Mouse (Mus musculus) intestine, embryonic 16.5 days (tissue): Measurements from ENCODE around the gene Fam167b. TPM values are rescaled to one million over a fixed set of nuclear protein-coding genes. Genes with fewer than 3 reads are reported as not detected.
A peak's percentile ranks its signal among the peaks of the same experiment; 100 is the strongest.

Experiments
- ATAC-seq: fragments of 200-750 bp; cut with Nextera tagmentation; 2 replicates; pipeline ENCODE4 v1.8.0; 2017; ENCODE audit warnings: moderate TSS enrichment, moderate library complexity
- H3K27ac ChIP-seq: fragments of 300-500 bp; sonication (generic); 2 replicates; pipeline ENCODE4 v1.5.1; 2014; ENCODE audit warnings: mild to moderate bottlenecking, low read length
- H3K27me3 ChIP-seq: fragments of 300-500 bp; sonication (generic); replicated peaks from 2 replicates; pipeline ENCODE4 v1.6.1; 2014; ENCODE audit warnings: low read length, control low read depth, mixed read lengths; ENCODE audit not compliant: control insufficient read depth, insufficient read depth
- H3K36me3 ChIP-seq: fragments of 300-500 bp; sonication (generic); 2 replicates; pipeline ENCODE4 v1.6.1; 2014; ENCODE audit warnings: low read length, control low read depth; ENCODE audit not compliant: control insufficient read depth, insufficient read depth
- H3K4me1 ChIP-seq: fragments of 300-500 bp; sonication (generic); 2 replicates; pipeline ENCODE4 v1.6.1; 2014; ENCODE audit warnings: low read length, control low read depth, mixed read lengths; ENCODE audit not compliant: control insufficient read depth, insufficient read depth
- H3K4me2 ChIP-seq: fragments of 300-500 bp; sonication (generic); 2 replicates; pipeline ENCODE4 v1.6.1; 2014; ENCODE audit warnings: low read depth, low read length, control low read depth
- H3K4me3 ChIP-seq: fragments of 300-500 bp; sonication (generic); 2 replicates; pipeline ENCODE4 v1.5.1; 2014; ENCODE audit warnings: mild to moderate bottlenecking, low read length
- H3K9ac ChIP-seq: fragments of 300-500 bp; sonication (generic); 2 replicates; pipeline ENCODE4 v1.6.1; 2014; ENCODE audit warnings: low read depth, low read length
- H3K9me3 ChIP-seq: fragments of 300-500 bp; sonication (generic); 2 replicates; pipeline ENCODE4 v1.6.1; 2016; ENCODE audit warnings: low read length, control low read depth; ENCODE audit not compliant: control insufficient read depth
- WGBS: fragments of 180-500 bp; shearing (Covaris S2); extraction: QIAGEN DNeasy Blood & Tissue Kit; methylation state at CpG from one replicate; pipeline ENCODE4 v1.1.7; 2014; 5-methylcytosine and 5-hydroxymethylcytosine counted together
- polyA plus RNA-seq: library from polyadenylated mRNA; unstranded; fragments of >200 nt; fragmentation: Nextera tagmentation; extraction: Ambion mirVana; gene quantifications from 2 replicates; pipeline ENCODE4 v1.2.1, GENCODE M21; 2015

Fam167b gene
- polyA plus RNA-seq, 1 experiment from 2014 or later: 2.3 TPM

- ATAC-seq: no peak
- H3K4me1 ChIP-seq: peaks cover 32% of the 10 kb centered on the region
- H3K9me3 ChIP-seq: no peaks in the 10 kb centered on the region
- 0 out of 2 replicates have a peak overlapping the region, but pooled peaks have one; percentile 31 for H3K27ac ChIP-seq
- 82% methylated on average over 8 of the region's 8 CpGs for whole genome bisulfite sequencing
- H3K27me3 ChIP-seq: no peaks in the 10 kb centered on the region
- 0 out of 2 replicates have a peak overlapping the region, but pooled peaks have one; percentile 32 for H3K9ac ChIP-seq
- peaks cover 2% of the 10 kb centered on the region; the same call in 1 of the 2 replicates for H3K36me3 ChIP-seq
- H3K4me3 ChIP-seq: no peak overlapping the region
- no peak overlapping the region for H3K4me2 ChIP-seq
Measured at GRCm38 (mm10) chr4:129621283-129621841, 43.0 kb upstream of the Fam167b start.

GRCm38 (mm10) chr4:129620419-129621282 is 42.3 kb upstream of the Fam167b start:
- H3K4me3 ChIP-seq: no peak overlapping the region
- 0 out of 2 replicates have a peak overlapping the region, but pooled peaks have one; percentile 31 for H3K27ac ChIP-seq
- ATAC-seq: no peak
- peaks cover 2% of the 10 kb centered on the region; the same call in 1 of the 2 replicates for H3K36me3 ChIP-seq
- peak overlapping the region; percentile 32; the same call in 1 of the 2 replicates for H3K9ac ChIP-seq
- no peaks in the 10 kb centered on the region for H3K9me3 ChIP-seq
- no peaks in the 10 kb centered on the region for H3K27me3 ChIP-seq
- peaks cover 30% of the 10 kb centered on the region for H3K4me1 ChIP-seq
- 80% methylated on average over 11 of the region's 11 CpGs for WGBS
- no peak overlapping the region for H3K4me2 ChIP-seq

- peak; percentile 92 for ATAC-seq
- 3% methylated on average over 43 of the region's 44 CpGs for WGBS
- H3K27ac ChIP-seq: peak within 1 kb of the TSS; percentile 83
Measured at GRCm38 (mm10) chr4:129618786-129619691, 40.7 kb upstream of the Fam167b start, which contains the start of gene Iqcc. TSS of gene Iqcc (minus strand) at chr4:129619099.

GRCm38 (mm10) chr4:129618031-129618430 is 39.7 kb upstream of the Fam167b start:
- H3K27me3 ChIP-seq: no peaks in the 10 kb centered on the region
- H3K9me3 ChIP-seq: no peaks in the 10 kb centered on the region
- peak overlapping the region; percentile 94 for H3K4me2 ChIP-seq
- 89% methylated on average over 5 of the region's 5 CpGs for WGBS
- no peak for ATAC-seq
- H3K27ac ChIP-seq: no peak overlapping the region
- peaks cover 16% of the 10 kb centered on the region for H3K4me1 ChIP-seq
- H3K9ac ChIP-seq: peak overlapping the region; percentile 85
- peaks cover 2% of the 10 kb centered on the region; the same call in 1 of the 2 replicates for H3K36me3 ChIP-seq
- peak overlapping the region; percentile 68 for H3K4me3 ChIP-seq

More at GRCm38 (mm10) chr4:129618786-129619691, 40.7 kb upstream of the Fam167b start, which contains the start of gene Iqcc:
- Histone ChIP-seq H3K36me3 (peaks cover 2% of the 10 kb centered on the region; the same call in 1 of the 2 replicates), H3K4me3 (peak within 1 kb of the TSS; percentile 68), H3K4me1 (peaks cover 17% of the 10 kb centered on the region), H3K4me2 (peak within 1 kb of the TSS; percentile 94), H3K9me3 (no peaks in the 10 kb centered on the region), H3K9ac (peak within 1 kb of the TSS; percentile 85), H3K27me3 (no peaks in the 10 kb centered on the region)

- no peak overlapping the region for H3K4me3 ChIP-seq
- H3K4me1 ChIP-seq: peaks cover 8% of the 10 kb centered on the region
- ATAC-seq: no peak
- H3K4me2 ChIP-seq: no peak overlapping the region
- H3K36me3 ChIP-seq: peaks cover 2% of the 10 kb centered on the region; the same call in 1 of the 2 replicates
- no peaks in the 10 kb centered on the region for H3K27me3 ChIP-seq
- H3K9ac ChIP-seq: no peak overlapping the region
- H3K27ac ChIP-seq: no peak overlapping the region
- WGBS: 91% methylated on average over 7 of the region's 7 CpGs
- no peaks in the 10 kb centered on the region for H3K9me3 ChIP-seq
Measured at GRCm38 (mm10) chr4:129617121-129617641, 38.8 kb upstream of the Fam167b start.

- 90% methylated on average over 3 of the region's 3 CpGs for WGBS
- Histone ChIP-seq H3K4me2 (no peak overlapping the region), H3K9me3 (no peaks in the 10 kb centered on the region), H3K9ac (no peak overlapping the region), H3K4me1 (peaks cover 8% of the 10 kb centered on the region), H3K4me3 (no peak overlapping the region), H3K27ac (no peak overlapping the region), H3K27me3 (no peaks in the 10 kb centered on the region), H3K36me3 (peaks cover 2% of the 10 kb centered on the region; the same call in 1 of the 2 replicates)
- no peak for ATAC-seq
Measured at GRCm38 (mm10) chr4:129616631-129617030, 38.3 kb upstream of the Fam167b start.

- H3K4me2 ChIP-seq: no peak overlapping the region
- H3K9ac ChIP-seq: no peak overlapping the region
- no peaks in the 10 kb centered on the region for H3K27me3 ChIP-seq
- ATAC-seq: no peak
- 89% methylated on average over 9 of the region's 9 CpGs for WGBS
- H3K9me3 ChIP-seq: no peaks in the 10 kb centered on the region
- H3K4me3 ChIP-seq: no peak overlapping the region
- H3K27ac ChIP-seq: no peak overlapping the region
- peaks cover 8% of the 10 kb centered on the region for H3K4me1 ChIP-seq
- H3K36me3 ChIP-seq: peaks cover 2% of the 10 kb centered on the region; the same call in 1 of the 2 replicates
Measured at GRCm38 (mm10) chr4:129615801-129616290, 37.5 kb upstream of the Fam167b start.

- no peak within 1 kb of the TSS for H3K4me2 ChIP-seq
Measured at GRCm38 (mm10) chr4:129614093-129614492, 35.7 kb upstream of the Fam167b start, which contains the start of gene Dcdc2b. TSS of gene Dcdc2b (minus strand) at chr4:129614257.

More at GRCm38 (mm10) chr4:129614093-129614492, 35.7 kb upstream of the Fam167b start, which contains the start of gene Dcdc2b:
- 68% methylated on average over 6 of the region's 6 CpGs for WGBS
- Histone ChIP-seq H3K4me3 (no peak within 1 kb of the TSS), H3K4me1 (peaks cover 8% of the 10 kb centered on the region), H3K27me3 (no peaks in the 10 kb centered on the region), H3K27ac (no peak within 1 kb of the TSS), H3K9me3 (no peaks in the 10 kb centered on the region), H3K36me3 (peaks cover 7% of the 10 kb centered on the region; the same call in 1 of the 2 replicates), H3K9ac (0 out of 2 replicates have a peak within 1 kb of the TSS, but pooled peaks have one; percentile 11)
- no peak for ATAC-seq
